Mouse (Mus musculus): ENCODE data around the gene Sox30. TPM values are rescaled to one million over a fixed set of nuclear protein-coding genes. Genes with fewer than 3 reads are reported as not detected.

Sox30 gene
- polyA plus RNA-seq, 2 experiments: 0.45 to 0.54 TPM

- peaks cover 14% of the 10 kb centered on the region for H3K36me3 ChIP-seq (ENCODE audit: control insufficient read depth, insufficient read depth, low read length)
- 0 out of 2 replicates have a peak, but pooled peaks cover 2% of the 10 kb centered on the region for H3K4me1 ChIP-seq (ENCODE audit: control insufficient read depth, insufficient read depth, low read length)
- peak within 1 kb of the TSS; percentile 69 for H3K4me3 ChIP-seq (replicated peaks; ENCODE audit: low read length)
- H3K9ac ChIP-seq (ENCODE audit: low read depth, low read length, severe bottlenecking): peak within 1 kb of the TSS; percentile 41; the same call in 1 of the 2 replicates
- TF ChIP-seq POLR2A (IDR thresholded peaks at IDR 0.05; ENCODE audit: borderline replicate concordance, extremely low read depth, insufficient read depth, insufficient read length): 0 out of 2 replicates have a peak, but pooled peaks have one; percentile 41
- peak within 1 kb of the TSS; percentile 50 for H3K4me2 ChIP-seq (replicated peaks; ENCODE audit: low read depth, low read length, severe bottlenecking)
- H3K27me3 ChIP-seq (ENCODE audit: control insufficient read depth, insufficient read depth, low read length): no peaks in the 10 kb centered on the region
- H3K27ac ChIP-seq (replicated peaks; ENCODE audit: low read depth, low read length): 0 out of 2 replicates have a peak within 1 kb of the TSS, but pooled peaks have one; percentile 48
- H3K9me3 ChIP-seq (ENCODE audit: control insufficient read depth, low read length): no peaks in the 10 kb centered on the region
- ATAC-seq (ENCODE audit: low FRiP score, low read depth) (peak; percentile 99), DNase-seq (ENCODE audit: low spot score) (peak; percentile 95)
- under 1% methylated on average over 32 of the region's 32 CpGs for WGBS
Measured at GRCm38 (mm10) chr11:45955127-45955627, 24.9 kb upstream of the Sox30 start, which contains the start of gene Thg1l. Thg1l (minus strand) TSS chr11:45955494.

DNA sequence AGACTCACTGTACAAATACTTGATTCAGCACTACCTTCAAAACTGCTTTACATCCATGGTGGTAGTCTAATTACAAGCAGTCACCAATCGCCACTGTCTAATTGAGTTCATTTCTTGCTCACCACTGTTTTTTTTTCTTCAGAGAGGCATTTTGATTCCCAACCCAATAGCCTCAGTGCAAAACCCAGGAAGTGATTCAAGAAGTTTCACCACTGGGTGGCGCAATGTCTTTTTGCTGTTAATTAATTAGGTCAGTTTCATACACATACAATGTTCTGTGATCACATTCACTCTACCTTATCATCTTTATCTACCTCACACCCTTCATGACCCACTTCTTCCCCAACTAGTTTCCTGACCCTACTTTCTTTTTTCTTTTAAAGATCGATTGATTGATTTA is 20.5 kb upstream of the Sox30 start:
- ATAC-seq (ENCODE audit: low FRiP score, low read depth) (no peak), DNase-seq (ENCODE audit: low spot score) (peak; percentile 50)
- Histone ChIP-seq H3K4me2 (replicated peaks; ENCODE audit: low read depth, low read length, severe bottlenecking) (no peak overlapping the region), H3K27ac (replicated peaks; ENCODE audit: low read depth, low read length) (no peak overlapping the region), H3K4me1 (ENCODE audit: control insufficient read depth, insufficient read depth, low read length) (0 out of 2 replicates have a peak, but pooled peaks cover 2% of the 10 kb centered on the region), H3K4me3 (replicated peaks; ENCODE audit: low read length) (no peak overlapping the region), H3K27me3 (ENCODE audit: control insufficient read depth, insufficient read depth, low read length) (no peaks in the 10 kb centered on the region), H3K36me3 (ENCODE audit: control insufficient read depth, insufficient read depth, low read length) (no peaks in the 10 kb centered on the region), H3K9ac (ENCODE audit: low read depth, low read length, severe bottlenecking) (no peak overlapping the region), H3K9me3 (ENCODE audit: control insufficient read depth, low read length) (no peaks in the 10 kb centered on the region)
- WGBS: 75% methylated on average over 3 of the region's 3 CpGs
- no peak for TF ChIP-seq POLR2A (IDR thresholded peaks at IDR 0.05; ENCODE audit: borderline replicate concordance, extremely low read depth, insufficient read depth, insufficient read length)

DNA sequence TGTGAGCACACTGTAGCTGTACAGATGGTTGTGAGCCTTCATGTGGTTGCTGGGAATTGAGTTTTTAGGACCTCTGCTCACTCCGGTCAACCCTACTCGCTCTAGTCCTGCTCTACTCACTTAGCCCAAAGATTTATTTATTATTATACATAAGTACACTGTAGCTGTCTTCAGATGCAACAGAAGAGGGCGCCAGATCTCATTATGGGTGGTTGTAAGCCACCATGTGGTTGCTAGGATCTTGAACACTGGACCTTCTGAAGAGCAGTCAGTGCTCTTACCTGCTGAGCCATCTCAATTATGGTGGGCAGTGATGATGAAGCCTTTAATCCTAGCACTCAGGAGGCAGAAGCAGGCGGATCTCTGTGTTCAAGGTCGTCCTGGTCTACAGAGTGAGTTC is 20.1 kb upstream of the Sox30 start:
- no peak for ATAC-seq (ENCODE audit: low FRiP score, low read depth)
- 84% methylated on average over 5 of the region's 5 CpGs for WGBS

GRCm38 (mm10) chr11:45966896-45967295 is 13.2 kb upstream of the Sox30 start:
- no peaks in the 10 kb centered on the region for H3K9me3 ChIP-seq (ENCODE audit: control insufficient read depth, low read length)
- 84% methylated on average over 4 of the region's 4 CpGs for WGBS
- H3K27ac ChIP-seq (replicated peaks; ENCODE audit: low read depth, low read length): no peak overlapping the region
- H3K36me3 ChIP-seq (ENCODE audit: control insufficient read depth, insufficient read depth, low read length): no peaks in the 10 kb centered on the region
- ATAC-seq (ENCODE audit: low FRiP score, low read depth) (no peak), DNase-seq (ENCODE audit: low spot score) (no peak)
- TF ChIP-seq POLR2A (IDR thresholded peaks at IDR 0.05; ENCODE audit: borderline replicate concordance, extremely low read depth, insufficient read depth, insufficient read length): no peak
- H3K27me3 ChIP-seq (ENCODE audit: control insufficient read depth, insufficient read depth, low read length): no peaks in the 10 kb centered on the region
- no peak overlapping the region for H3K4me3 ChIP-seq (replicated peaks; ENCODE audit: low read length)
- H3K4me2 ChIP-seq (replicated peaks; ENCODE audit: low read depth, low read length, severe bottlenecking): no peak overlapping the region
- no peaks in the 10 kb centered on the region for H3K4me1 ChIP-seq (ENCODE audit: control insufficient read depth, insufficient read depth, low read length)
- H3K9ac ChIP-seq (ENCODE audit: low read depth, low read length, severe bottlenecking): no peak overlapping the region

More for the DNA sequence above, 20.1 kb upstream of the Sox30 start:
- no peaks in the 10 kb centered on the region for H3K27me3 ChIP-seq (ENCODE audit: control insufficient read depth, insufficient read depth, low read length)
- H3K4me3 ChIP-seq (replicated peaks; ENCODE audit: low read length): no peak overlapping the region
- H3K4me2 ChIP-seq (replicated peaks; ENCODE audit: low read depth, low read length, severe bottlenecking): no peak overlapping the region
- H3K9ac ChIP-seq (ENCODE audit: low read depth, low read length, severe bottlenecking): no peak overlapping the region
- no peaks in the 10 kb centered on the region for H3K36me3 ChIP-seq (ENCODE audit: control insufficient read depth, insufficient read depth, low read length)
- no peak for DNase-seq (ENCODE audit: low spot score)
- H3K4me1 ChIP-seq (ENCODE audit: control insufficient read depth, insufficient read depth, low read length): no peaks in the 10 kb centered on the region
- H3K9me3 ChIP-seq (ENCODE audit: control insufficient read depth, low read length): no peaks in the 10 kb centered on the region
- no peak for TF ChIP-seq POLR2A (IDR thresholded peaks at IDR 0.05; ENCODE audit: borderline replicate concordance, extremely low read depth, insufficient read depth, insufficient read length)
- no peak overlapping the region for H3K27ac ChIP-seq (replicated peaks; ENCODE audit: low read depth, low read length)

DNA sequence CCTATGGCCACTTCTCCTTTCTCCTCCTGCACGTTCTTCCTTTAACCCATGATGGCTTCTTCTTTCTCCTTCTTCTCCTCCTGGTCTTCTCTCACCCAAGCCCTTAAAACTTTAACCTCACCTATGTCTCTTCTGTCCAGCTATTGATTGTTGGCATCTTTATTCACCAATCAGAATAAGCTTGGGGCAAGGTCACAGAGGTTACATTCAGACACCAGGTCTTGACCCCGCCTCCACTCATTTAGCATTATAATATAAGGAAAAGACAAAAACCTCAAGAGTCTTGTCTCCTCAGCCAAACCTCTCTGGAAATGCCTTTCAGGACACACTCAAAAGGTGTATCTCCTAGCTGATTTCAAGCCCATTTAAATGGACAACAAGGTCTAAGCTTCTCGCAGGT is 11.6 kb upstream of the Sox30 start:
- ATAC-seq (ENCODE audit: low FRiP score, low read depth): no peak
- 90% methylated on average over 3 of the region's 3 CpGs for WGBS
- Histone ChIP-seq H3K36me3 (ENCODE audit: control insufficient read depth, insufficient read depth, low read length) (no peaks in the 10 kb centered on the region), H3K27ac (replicated peaks; ENCODE audit: low read depth, low read length) (no peak overlapping the region), H3K27me3 (ENCODE audit: control insufficient read depth, insufficient read depth, low read length) (no peaks in the 10 kb centered on the region), H3K9ac (ENCODE audit: low read depth, low read length, severe bottlenecking) (no peak overlapping the region), H3K4me2 (replicated peaks; ENCODE audit: low read depth, low read length, severe bottlenecking) (no peak overlapping the region), H3K9me3 (ENCODE audit: control insufficient read depth, low read length) (no peaks in the 10 kb centered on the region), H3K4me1 (ENCODE audit: control insufficient read depth, insufficient read depth, low read length) (no peaks in the 10 kb centered on the region), H3K4me3 (replicated peaks; ENCODE audit: low read length) (no peak overlapping the region)
- no peak for DNase-seq (ENCODE audit: low spot score)
- TF ChIP-seq POLR2A (IDR thresholded peaks at IDR 0.05; ENCODE audit: borderline replicate concordance, extremely low read depth, insufficient read depth, insufficient read length): no peak
